Comparison of ENCODE assay signal across 24 mouse cellular contexts in the genomic region with DNA sequence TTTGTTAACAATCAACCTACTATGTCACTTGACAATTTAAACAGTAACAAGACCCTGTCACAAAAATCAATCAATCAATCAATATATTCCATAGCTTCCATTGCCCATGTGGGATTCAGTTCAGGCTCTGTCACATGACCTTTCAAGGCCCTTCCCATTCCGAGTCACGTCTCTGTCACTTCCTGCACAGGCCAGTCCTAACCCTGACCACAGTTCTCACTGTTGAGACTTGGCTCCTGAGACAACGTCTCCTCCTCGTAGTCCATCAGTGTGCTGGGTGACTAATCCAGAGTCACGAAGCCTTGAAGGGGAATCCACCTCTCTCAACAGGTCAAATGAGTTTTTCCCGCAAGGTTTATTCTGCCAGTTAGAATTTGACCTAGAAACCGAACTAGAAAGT. TPM values are rescaled to one million over a fixed set of nuclear protein-coding genes. Genes with fewer than 3 reads are reported as not detected.
DNase-seq lines count a peak whose midpoint lies in the region; ATAC-seq lines count a peak whose summit lies in the region.
"Had no signal": no experiment of that assay in that cellular context is flagged by ENCODE, and none has a peak within 500 bp of the region (broad histone marks: within the 10 kb centered on the region; RNA-seq: fewer than 3 reads in every experiment).

No protein-coding gene starts in this region.

- no peak for ATAC-seq in megakaryocyte, adult 5-6 weeks (ENCODE audit: poor library complexity, severe bottlenecking)
- ATAC-seq: activated CD4-positive, CD25-positive, alpha-beta regulatory T cell, adult 4 months; forebrain, embryonic 16.5 days; hindbrain, embryonic 16.5 days had no signal

- no peaks in the 10 kb centered on the region for H3K27me3 ChIP-seq in megakaryocyte, embryonic 14.5 days (replicated peaks)
- H3K27me3 ChIP-seq: lung, embryonic 15.5 days; midbrain, embryonic 12.5 days; neural tube, embryonic 13.5 days had no signal

- DNase-seq in adrenal gland, adult 2 months = peak; percentile 63
- no peak for DNase-seq in adrenal gland, postnatal 4 days (ENCODE audit: low spot score in 2 of 2)
- DNase-seq in adrenal gland, postnatal 10 days = peak; percentile 15
- DNase-seq in MN1 (ENCODE audit: low spot score) = no peak
- no peak for DNase-seq in layer of hippocampus, postnatal 36 days
- DNase-seq: B cell, adult 2 months; cerebellum, adult 18-20 months; cerebellum, postnatal 10 days; gastrocnemius, postnatal 10 days; heart, postnatal 14 days; kidney, postnatal 10 days; layer of hippocampus, adult 9-11 months; liver; right cerebral cortex, postnatal 4 days; thymus, postnatal 4 days had no signal

- H3K4me1 ChIP-seq in megakaryocyte, embryonic 14.5 days = peaks cover 4% of the 10 kb centered on the region

- no peaks in the 10 kb centered on the region for H3K9me3 ChIP-seq in megakaryocyte, embryonic 14.5 days
- H3K9me3 ChIP-seq: lung, embryonic 15.5 days had no signal

- peak overlapping the region; percentile 42 for H3K4me3 ChIP-seq in megakaryocyte, embryonic 14.5 days (replicated peaks)
- H3K4me3 ChIP-seq: erythroblast, embryonic 14.5 days; lung, embryonic 15.5 days; midbrain, embryonic 12.5 days; neural tube, embryonic 13.5 days had no signal

- H3K36me3 ChIP-seq in megakaryocyte, embryonic 14.5 days (replicated peaks; ENCODE audit: low read length) = peaks cover 57% of the 10 kb centered on the region

RNA-seq across cellular contexts. Expression of gene Ndufa12, which starts 23.9 kb away (rescaled TPM):
- 100 to 1,000 TPM; 406 to 525 TPM for total RNA-seq in adrenal gland, adult 2 months (2021)
- 18.2 and 24.4 TPM in 2 replicates for polyA plus RNA-seq in adrenal gland, adult 2 months (2012; rRNA removed)
- total RNA-seq in adrenal gland, postnatal 4 days (2021) = 100 to 1,000 TPM; 260 to 285 TPM
- polyA plus RNA-seq in megakaryocyte, embryonic 14.5 days (2012; ENCODE audit: insufficient read depth, low replicate concordance) = 46.6 and 578 TPM in 2 replicates
- total RNA-seq in megakaryocyte, adult 5-6 weeks (2015) = 57.3 and 61.5 TPM in 2 replicates
- 166 and 181 TPM in 2 replicates for total RNA-seq in megakaryocyte, adult 5-6 weeks (2017)
- 100 to 1,000 TPM; 485 to 536 TPM for total RNA-seq in adrenal gland, postnatal 10 days (2021)
- total RNA-seq in layer of hippocampus, postnatal 36 days (2021) = 100 to 1,000 TPM; 282 to 283 TPM

RNA-seq across cellular contexts. Expression of gene Nr2c1, which starts 26.8 kb away (rescaled TPM):
- total RNA-seq in adrenal gland, adult 2 months (2021) = 10 to 100 TPM; 11.7 to 13.7 TPM
- 2.5 and 2.7 TPM in 2 replicates for polyA plus RNA-seq in adrenal gland, adult 2 months (2012; rRNA removed)
- 10 to 100 TPM; 16.3 to 18.0 TPM for total RNA-seq in adrenal gland, postnatal 4 days (2021)
- 0.67 TPM in 1 of 2 replicates, not detected in the other for polyA plus RNA-seq in megakaryocyte, embryonic 14.5 days (2012; ENCODE audit: insufficient read depth, low replicate concordance)
- total RNA-seq in megakaryocyte, adult 5-6 weeks (2015) = 9.8 and 10.6 TPM in 2 replicates
- 3.5 and 3.9 TPM in 2 replicates for total RNA-seq in megakaryocyte, adult 5-6 weeks (2017)
- total RNA-seq in adrenal gland, postnatal 10 days (2021) = 10 to 100 TPM; 13.1 to 16.4 TPM
- 1 to 10 TPM; 9.2 to 9.7 TPM for total RNA-seq in layer of hippocampus, postnatal 36 days (2021)

Comparison
In these comparisons a context has a peak if more than half of its experiments do, and no peak if none do; other contexts are left out.
1. DNase-seq: peak in adrenal gland, adult 2 months (single experiment) and adrenal gland, postnatal 10 days (single experiment); none in adrenal gland, postnatal 4 days (0 of 2), MN1 (single experiment) and layer of hippocampus, postnatal 36 days (0 of 2).